Mouse (Mus musculus) limb, embryonic 11.5 days (tissue): ENCODE results near the gene Ubqln5. TPM values are rescaled to one million over a fixed set of nuclear protein-coding genes. Genes with fewer than 3 reads are reported as not detected.

ENCODE experiments used
- ATAC-seq: fragments of 200-750 bp; cut with Nextera tagmentation; 2 replicates; pipeline ENCODE4 v1.8.0; 2017; ENCODE audit warnings: low read depth; ENCODE audit not compliant: insufficient number of reproducible peaks, low FRiP score, low TSS enrichment
- DNase-seq: peaks from one replicate; pipeline ENCODE4 v3.0.0-alpha.2; 2015; ENCODE audit warnings: low spot score
- H3K27ac ChIP-seq: fragments of 300-500 bp; sonication (generic); replicated peaks from 2 replicates; pipeline ENCODE4 v1.5.1; 2014; ENCODE audit warnings: low read depth, mild to moderate bottlenecking, low read length
- H3K27me3 ChIP-seq: fragments of 300-500 bp; sonication (generic); 2 replicates; pipeline ENCODE4 v1.6.1; 2014; ENCODE audit warnings: mild to moderate bottlenecking, low read length, mixed read lengths; ENCODE audit not compliant: control insufficient read depth, insufficient read depth
- H3K36me3 ChIP-seq: fragments of 300-500 bp; sonication (generic); 2 replicates; pipeline ENCODE4 v1.6.1; 2014; ENCODE audit warnings: mild to moderate bottlenecking, low read length, moderate library complexity, mixed read lengths; ENCODE audit not compliant: control insufficient read depth, insufficient read depth
- H3K4me1 ChIP-seq: fragments of 300-500 bp; sonication (generic); 2 replicates; pipeline ENCODE4 v1.6.1; 2014; ENCODE audit warnings: low read length, mixed read lengths; ENCODE audit not compliant: control insufficient read depth, insufficient read depth
- H3K4me2 ChIP-seq: fragments of 300-500 bp; sonication (generic); 2 replicates; pipeline ENCODE4 v1.6.1; 2014; ENCODE audit warnings: low read depth, mild to moderate bottlenecking, moderate library complexity; ENCODE audit not compliant: severe bottlenecking
- H3K4me3 ChIP-seq: fragments of 300-500 bp; sonication (generic); 2 replicates; pipeline ENCODE4 v1.5.1; 2014; ENCODE audit warnings: low read depth, low read length
- H3K9ac ChIP-seq: fragments of 300-500 bp; sonication (generic); 2 replicates; pipeline ENCODE4 v1.6.1; 2014; ENCODE audit warnings: mild to moderate bottlenecking, low read length
- H3K9me3 ChIP-seq: fragments of 300-500 bp; sonication (generic); 2 replicates; pipeline ENCODE4 v1.6.1; 2016; ENCODE audit warnings: low read length; ENCODE audit not compliant: control insufficient read depth
- WGBS: fragments of 180-500 bp; shearing (Covaris S2); extraction: QIAGEN DNeasy Blood & Tissue Kit; methylation state at CpG from one replicate; pipeline ENCODE4 v1.1.7; 2014; 5-methylcytosine and 5-hydroxymethylcytosine counted together
- polyA plus RNA-seq: library from polyadenylated mRNA; unstranded; fragments of >200 nt; fragmentation: Nextera tagmentation; extraction: Ambion mirVana; gene quantifications from 2 replicates; pipeline ENCODE4 v1.2.1, GENCODE M21; 2014

The Ubqln5 gene
- not detected in 2 replicates for polyA plus RNA-seq

- H3K4me3 ChIP-seq: no peak within 1 kb of the TSS
- DNase-seq (no peak), ATAC-seq (no peak)
- no peak within 1 kb of the TSS for H3K9ac ChIP-seq
- no peaks in the 10 kb centered on the region for H3K4me1 ChIP-seq
- no peaks in the 10 kb centered on the region for H3K9me3 ChIP-seq
- 93% methylated on average over 5 of the region's 5 CpGs for WGBS
- no peaks in the 10 kb centered on the region for H3K27me3 ChIP-seq
- H3K4me2 ChIP-seq: no peak within 1 kb of the TSS
- H3K36me3 ChIP-seq: no peaks in the 10 kb centered on the region
- no peak within 1 kb of the TSS for H3K27ac ChIP-seq
These were observed at the start of gene Ubqln5 for GRCm38 (mm10) chr7:104129726-104130125. Gene Ubqln5 (minus strand): TSS chr7:104129826.

- ATAC-seq: no peak
- Histone ChIP-seq H3K4me3 (no peak overlapping the region), H3K4me1 (no peaks in the 10 kb centered on the region), H3K9me3 (no peaks in the 10 kb centered on the region), H3K36me3 (no peaks in the 10 kb centered on the region), H3K4me2 (no peak overlapping the region), H3K27ac (no peak overlapping the region), H3K9ac (no peak overlapping the region), H3K27me3 (no peaks in the 10 kb centered on the region)
- 90% methylated on average over 1 of the region's 1 CpGs for WGBS
- no peak for DNase-seq
These were observed 49.4 kb upstream of the Ubqln5 start for GRCm38 (mm10) chr7:104179074-104179473.

- Histone ChIP-seq H3K4me2 (no peak overlapping the region), H3K27me3 (no peaks in the 10 kb centered on the region), H3K4me1 (no peaks in the 10 kb centered on the region), H3K4me3 (no peak overlapping the region), H3K9me3 (no peaks in the 10 kb centered on the region), H3K36me3 (no peaks in the 10 kb centered on the region), H3K9ac (no peak overlapping the region), H3K27ac (no peak overlapping the region)
- no peak for ATAC-seq
- DNase-seq: no peak
- WGBS: 74% methylated on average over 5 of the region's 5 CpGs
These were observed 48.9 kb upstream of the Ubqln5 start for GRCm38 (mm10) chr7:104178422-104179054.

GRCm38 (mm10) chr7:104175085-104175484 is 45.5 kb upstream of the Ubqln5 start:
- H3K9me3 ChIP-seq: no peaks in the 10 kb centered on the region
- H3K4me1 ChIP-seq: no peaks in the 10 kb centered on the region
- WGBS: 92% methylated on average over 1 of the region's 1 CpGs
- no peaks in the 10 kb centered on the region for H3K27me3 ChIP-seq
- H3K9ac ChIP-seq: no peak overlapping the region
- H3K4me3 ChIP-seq: no peak overlapping the region
- H3K4me2 ChIP-seq: no peak overlapping the region
- no peaks in the 10 kb centered on the region for H3K36me3 ChIP-seq
- no peak overlapping the region for H3K27ac ChIP-seq
- ATAC-seq (no peak), DNase-seq (no peak)

DNA sequence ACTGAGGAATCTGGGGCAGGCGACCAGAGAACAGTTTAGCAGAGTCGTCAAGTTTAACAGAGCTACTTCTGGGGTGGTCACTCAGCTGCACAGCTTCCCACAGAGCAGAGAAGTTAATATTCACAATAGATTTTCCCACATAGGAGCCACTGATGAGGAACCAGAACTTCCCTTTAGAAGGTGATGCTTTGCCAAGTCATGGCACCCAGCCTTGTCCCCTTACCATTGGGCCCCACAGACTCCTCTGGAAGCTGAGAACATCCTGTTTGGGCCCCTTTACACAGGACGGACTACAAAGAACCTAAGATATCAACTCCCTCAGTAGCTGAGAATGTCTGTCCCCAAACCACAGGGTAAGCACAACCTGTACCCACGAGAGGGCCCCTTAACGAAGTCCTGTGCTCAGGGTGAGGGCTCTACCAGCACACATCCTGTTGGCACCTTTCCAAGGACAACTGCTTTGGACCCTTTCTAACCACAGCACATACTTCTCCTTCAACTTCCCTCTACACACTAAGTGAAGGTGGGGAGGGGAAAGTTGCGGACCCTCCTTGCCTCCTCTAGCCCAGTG is 40.1 kb upstream of the Ubqln5 start:
- no peak overlapping the region for H3K9ac ChIP-seq
- no peaks in the 10 kb centered on the region for H3K9me3 ChIP-seq
- no peaks in the 10 kb centered on the region for H3K36me3 ChIP-seq
- no peak for ATAC-seq
- H3K4me3 ChIP-seq: no peak overlapping the region
- no peaks in the 10 kb centered on the region for H3K4me1 ChIP-seq
- no peak for DNase-seq
- no peak overlapping the region for H3K4me2 ChIP-seq
- WGBS: 83% methylated on average over 6 of the region's 6 CpGs
- no peaks in the 10 kb centered on the region for H3K27me3 ChIP-seq
- no peak overlapping the region for H3K27ac ChIP-seq

DNA sequence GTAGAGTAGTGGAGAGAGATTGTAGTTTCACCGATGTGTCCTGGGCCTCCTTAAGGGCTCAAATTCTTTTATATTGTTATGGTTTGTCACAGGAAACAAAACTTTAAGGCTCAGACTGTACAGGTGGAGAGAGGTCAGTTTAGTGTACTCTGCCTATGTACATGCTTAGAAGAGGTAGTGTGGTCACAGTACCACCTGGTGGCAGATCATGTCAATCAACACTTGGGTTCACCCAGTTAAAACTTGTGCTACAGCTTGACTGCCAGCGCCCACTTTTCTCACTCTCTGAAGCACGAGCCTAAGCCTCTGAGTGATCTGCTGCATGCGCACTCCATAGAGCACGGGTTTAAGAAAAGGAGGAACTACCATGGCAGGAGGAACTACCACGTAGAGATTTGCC is 37.5 kb upstream of the Ubqln5 start:
- DNase-seq: no peak

DNA sequence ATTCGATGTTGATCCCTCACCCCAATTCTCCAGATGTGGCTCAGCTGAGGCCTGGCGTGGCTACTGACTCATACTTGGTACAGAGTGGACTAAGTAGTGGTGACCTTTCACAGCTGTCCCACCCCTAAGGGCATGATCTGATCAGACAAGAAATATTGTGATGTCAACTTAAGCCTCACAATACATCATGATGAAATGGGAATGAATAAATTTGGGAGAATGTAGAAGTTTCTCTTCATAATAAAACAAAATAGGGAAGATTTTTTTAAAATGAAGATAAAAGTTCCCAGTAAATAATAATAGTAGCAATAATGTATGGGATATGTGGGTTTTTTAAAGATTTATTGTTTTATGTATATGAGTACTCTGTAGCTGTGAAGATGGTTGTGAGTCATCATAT is 20.8 kb upstream of the Ubqln5 start, which contains the start of gene Ubqlnl:
Gene Ubqlnl (minus strand): TSS at position 101 of the 400 bp plus-strand sequence.
- Histone ChIP-seq H3K27me3 (no peaks in the 10 kb centered on the region), H3K9me3 (no peaks in the 10 kb centered on the region), H3K27ac (no peak within 1 kb of the TSS), H3K36me3 (no peaks in the 10 kb centered on the region), H3K9ac (no peak within 1 kb of the TSS), H3K4me1 (no peaks in the 10 kb centered on the region), H3K4me3 (no peak within 1 kb of the TSS), H3K4me2 (no peak within 1 kb of the TSS)
- no peak for DNase-seq
- no peak for ATAC-seq
- WGBS: 92% methylated on average over 2 of the region's 2 CpGs

More for the DNA sequence above, 37.5 kb upstream of the Ubqln5 start:
- no peak overlapping the region for H3K4me2 ChIP-seq
- H3K4me3 ChIP-seq: no peak overlapping the region
- no peaks in the 10 kb centered on the region for H3K27me3 ChIP-seq
- no peak overlapping the region for H3K9ac ChIP-seq
- no peaks in the 10 kb centered on the region for H3K9me3 ChIP-seq
- H3K4me1 ChIP-seq: no peaks in the 10 kb centered on the region
- WGBS: 80% methylated on average over 6 of the region's 6 CpGs
- ATAC-seq: no peak
- H3K36me3 ChIP-seq: no peaks in the 10 kb centered on the region
- H3K27ac ChIP-seq: no peak overlapping the region

GRCm38 (mm10) chr7:104143179-104143578 is 13.6 kb upstream of the Ubqln5 start, which contains the start of gene Ubqln3:
Gene Ubqln3 (minus strand): TSS chr7:104143279.
- Histone ChIP-seq H3K4me3 (no peak within 1 kb of the TSS), H3K27ac (no peak within 1 kb of the TSS), H3K27me3 (no peaks in the 10 kb centered on the region), H3K9ac (no peak within 1 kb of the TSS), H3K9me3 (no peaks in the 10 kb centered on the region), H3K36me3 (no peaks in the 10 kb centered on the region), H3K4me1 (no peaks in the 10 kb centered on the region), H3K4me2 (no peak within 1 kb of the TSS)
- no peak for ATAC-seq
- 79% methylated on average over 3 of the region's 3 CpGs for WGBS
- no peak for DNase-seq
